Mouse (Mus musculus) kidney, embryonic 14.5 days (tissue): ENCODE measurements around the gene Col4a6. TPM values are rescaled to one million over a fixed set of nuclear protein-coding genes. Genes with fewer than 3 reads are reported as not detected.

Experiments used
- ATAC-seq: fragments of 200-750 bp; cut with Nextera tagmentation; 2 replicates; pipeline ENCODE4 v1.8.0; 2017; ENCODE audit warnings: moderate number of reproducible peaks, mild to moderate bottlenecking, moderate TSS enrichment, moderate library complexity; ENCODE audit not compliant: low FRiP score, low TSS enrichment
- H3K27ac ChIP-seq: fragments of 300-500 bp; sonication (generic); 2 replicates; pipeline ENCODE4 v1.5.1; 2014; ENCODE audit warnings: low read depth, mild to moderate bottlenecking, low read length, moderate library complexity, mixed read lengths
- H3K27me3 ChIP-seq: fragments of 300-500 bp; sonication (generic); 2 replicates; pipeline ENCODE4 v1.6.1; 2014; ENCODE audit warnings: mild to moderate bottlenecking, low read length; ENCODE audit not compliant: control insufficient read depth, insufficient read depth
- H3K36me3 ChIP-seq: fragments of 300-500 bp; sonication (generic); 2 replicates; pipeline ENCODE4 v1.6.1; 2014; ENCODE audit warnings: low read length, mixed read lengths; ENCODE audit not compliant: control insufficient read depth, insufficient read depth
- H3K4me1 ChIP-seq: fragments of 300-500 bp; sonication (generic); 2 replicates; pipeline ENCODE4 v1.6.1; 2014; ENCODE audit warnings: low read length, mixed read lengths; ENCODE audit not compliant: control insufficient read depth, insufficient read depth
- H3K4me2 ChIP-seq: fragments of 300-500 bp; sonication (generic); replicated peaks from 2 replicates; pipeline ENCODE4 v1.6.1; 2014; ENCODE audit warnings: low read depth, mild to moderate bottlenecking, low read length
- H3K4me3 ChIP-seq: fragments of 300-500 bp; sonication (generic); 2 replicates; pipeline ENCODE4 v1.5.1; 2014; ENCODE audit warnings: mild to moderate bottlenecking, low read length
- H3K9ac ChIP-seq: fragments of 300-500 bp; sonication (generic); 2 replicates; pipeline ENCODE4 v1.6.1; 2014; ENCODE audit warnings: low read depth, mild to moderate bottlenecking, low read length, moderate library complexity
- H3K9me3 ChIP-seq: fragments of 300-500 bp; sonication (generic); 2 replicates; pipeline ENCODE4 v1.6.1; 2016; ENCODE audit warnings: low read length; ENCODE audit not compliant: control insufficient read depth
- WGBS: fragments of 180-500 bp; shearing (Covaris S2); extraction: QIAGEN DNeasy Blood & Tissue Kit; methylation state at CpG from one replicate; pipeline ENCODE4 v1.1.7; 2014; 5-methylcytosine and 5-hydroxymethylcytosine counted together
- polyA plus RNA-seq: library from polyadenylated mRNA; unstranded; fragments of >200 nt; fragmentation: Nextera tagmentation; extraction: Ambion mirVana; gene quantifications from 2 replicates; pipeline ENCODE4 v1.2.1, GENCODE M21; 2014

The Col4a6 gene
- polyA plus RNA-seq, 1 experiment from 2014 or later = 1.4 TPM

- no peaks in the 10 kb centered on the region for H3K9me3 ChIP-seq
- no peaks in the 10 kb centered on the region for H3K27me3 ChIP-seq
- 68% methylated on average over 3 of the region's 3 CpGs for WGBS
- no peak overlapping the region for H3K4me2 ChIP-seq
- no peak for ATAC-seq
- no peak overlapping the region for H3K27ac ChIP-seq
- H3K4me1 ChIP-seq = no peaks in the 10 kb centered on the region
- no peak overlapping the region for H3K9ac ChIP-seq
- H3K4me3 ChIP-seq = no peak overlapping the region
- no peaks in the 10 kb centered on the region for H3K36me3 ChIP-seq
Measured at GRCm38 (mm10) chrX:141198993-141199392, 274.9 kb downstream of the Col4a6 start.

- no peak for ATAC-seq
Measured at GRCm38 (mm10) chrX:141195036-141195435, 278.8 kb downstream of the Col4a6 start.

GRCm38 (mm10) chrX:141175353-141175752 is 298.5 kb downstream of the Col4a6 start:
- Histone ChIP-seq H3K4me1 (no peaks in the 10 kb centered on the region), H3K9me3 (no peaks in the 10 kb centered on the region), H3K4me2 (no peak overlapping the region), H3K4me3 (no peak overlapping the region), H3K36me3 (no peaks in the 10 kb centered on the region), H3K27me3 (no peaks in the 10 kb centered on the region), H3K9ac (no peak overlapping the region), H3K27ac (no peak overlapping the region)
- 42% methylated on average over 7 of the region's 7 CpGs for WGBS
- ATAC-seq = no peak

More at GRCm38 (mm10) chrX:141195036-141195435, 278.8 kb downstream of the Col4a6 start:
- no peak overlapping the region for H3K4me2 ChIP-seq
- H3K36me3 ChIP-seq = no peaks in the 10 kb centered on the region
- H3K9me3 ChIP-seq = no peaks in the 10 kb centered on the region
- no peaks in the 10 kb centered on the region for H3K4me1 ChIP-seq
- no peaks in the 10 kb centered on the region; the same call in 1 of the 2 replicates for H3K27me3 ChIP-seq
- no peak overlapping the region for H3K9ac ChIP-seq
- no peak overlapping the region for H3K27ac ChIP-seq
- H3K4me3 ChIP-seq = no peak overlapping the region

- Histone ChIP-seq H3K27ac (no peak overlapping the region), H3K9ac (no peak overlapping the region), H3K9me3 (no peaks in the 10 kb centered on the region), H3K36me3 (no peaks in the 10 kb centered on the region), H3K4me1 (no peaks in the 10 kb centered on the region), H3K27me3 (peaks cover 3% of the 10 kb centered on the region; the same call in 1 of the 2 replicates), H3K4me2 (no peak overlapping the region), H3K4me3 (no peak overlapping the region)
- ATAC-seq = no peak
- WGBS = 91% methylated on average over 4 of the region's 4 CpGs
Measured at GRCm38 (mm10) chrX:141165067-141165466, 308.8 kb downstream of the Col4a6 start.

DNA sequence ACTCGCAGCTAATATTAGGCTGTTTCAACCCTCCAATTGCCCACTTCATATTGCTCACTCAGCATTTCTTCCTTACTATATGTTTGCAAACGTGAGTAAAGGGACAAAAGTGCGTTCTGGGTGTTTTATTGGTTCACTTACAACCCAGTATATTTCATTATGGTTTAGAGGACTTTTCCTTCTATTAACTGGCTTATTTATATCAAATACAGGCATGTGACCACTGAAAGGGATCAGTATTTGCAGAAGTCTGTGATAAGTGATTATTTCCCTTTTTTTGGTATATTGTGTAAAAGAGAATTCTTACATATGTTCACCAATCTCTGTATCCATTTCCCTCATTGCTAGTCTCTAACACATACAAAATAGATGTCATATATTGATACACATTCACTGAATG is 313.5 kb downstream of the Col4a6 start:
- Histone ChIP-seq H3K27me3 (no peaks in the 10 kb centered on the region), H3K9ac (no peak overlapping the region), H3K36me3 (no peaks in the 10 kb centered on the region), H3K27ac (no peak overlapping the region), H3K9me3 (no peaks in the 10 kb centered on the region), H3K4me1 (no peaks in the 10 kb centered on the region), H3K4me2 (no peak overlapping the region), H3K4me3 (no peak overlapping the region)
- ATAC-seq = no peak
- WGBS = 82% methylated on average over 3 of the region's 3 CpGs

DNA sequence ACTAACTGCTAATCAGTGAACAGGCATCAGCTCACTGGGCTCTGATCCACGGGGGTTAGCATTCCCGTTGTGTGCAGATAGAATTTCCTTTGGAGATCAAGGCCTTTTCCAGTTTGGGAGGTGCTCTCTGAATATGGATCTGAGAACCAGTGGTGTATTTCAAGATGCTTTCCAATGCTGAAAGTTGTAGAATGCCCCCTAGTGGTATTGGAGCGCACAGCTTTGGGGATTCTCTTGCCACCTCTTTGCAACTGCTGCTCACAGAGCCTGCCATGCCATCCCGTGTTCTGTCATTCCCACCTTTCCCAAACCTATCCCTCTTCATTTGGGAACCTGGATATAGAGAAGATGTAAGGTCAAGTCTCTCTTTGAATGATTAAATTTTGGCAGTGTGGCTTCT is 315.7 kb downstream of the Col4a6 start:
- WGBS = 39% methylated on average over 4 of the region's 4 CpGs
- H3K9me3 ChIP-seq = no peaks in the 10 kb centered on the region
- no peak overlapping the region for H3K4me2 ChIP-seq
- no peak overlapping the region for H3K4me3 ChIP-seq
- H3K4me1 ChIP-seq = no peaks in the 10 kb centered on the region
- no peak overlapping the region for H3K9ac ChIP-seq
- H3K27me3 ChIP-seq = no peaks in the 10 kb centered on the region
- no peaks in the 10 kb centered on the region for H3K36me3 ChIP-seq
- ATAC-seq = no peak
- H3K27ac ChIP-seq = no peak overlapping the region

DNA sequence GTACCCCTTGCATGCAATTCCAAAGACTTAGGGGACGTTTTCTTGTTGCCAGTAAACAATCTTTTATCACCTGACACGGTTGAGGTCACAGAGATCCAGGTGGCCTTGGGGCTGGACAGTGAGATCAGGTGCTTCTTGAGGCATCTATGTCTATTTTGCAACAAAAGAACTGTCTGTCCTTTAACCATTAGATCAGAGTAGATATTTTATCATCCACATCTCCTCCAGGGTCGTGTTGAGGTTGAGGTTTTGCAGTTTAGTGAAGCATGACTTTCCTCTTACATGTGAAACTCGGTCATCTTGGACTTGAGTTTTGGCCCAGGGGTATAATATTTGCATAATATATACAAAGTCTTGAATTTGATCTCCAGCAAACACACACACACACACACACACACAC is 316.2 kb downstream of the Col4a6 start:
- no peaks in the 10 kb centered on the region for H3K27me3 ChIP-seq
- H3K9ac ChIP-seq = no peak overlapping the region
- 53% methylated on average over 4 of the region's 4 CpGs for WGBS
- H3K36me3 ChIP-seq = no peaks in the 10 kb centered on the region
- H3K4me1 ChIP-seq = no peaks in the 10 kb centered on the region
- ATAC-seq = no peak
- no peak overlapping the region for H3K27ac ChIP-seq
- H3K4me2 ChIP-seq = no peak overlapping the region
- no peak overlapping the region for H3K4me3 ChIP-seq
- no peaks in the 10 kb centered on the region for H3K9me3 ChIP-seq

GRCm38 (mm10) chrX:141156696-141157095 is 317.2 kb downstream of the Col4a6 start:
- H3K4me1 ChIP-seq = no peaks in the 10 kb centered on the region
- no peak overlapping the region for H3K9ac ChIP-seq
- H3K27me3 ChIP-seq = no peaks in the 10 kb centered on the region
- no peak for ATAC-seq
- no peak overlapping the region for H3K4me2 ChIP-seq
- no peaks in the 10 kb centered on the region for H3K36me3 ChIP-seq
- 22% methylated on average over 2 of the region's 2 CpGs for WGBS
- H3K4me3 ChIP-seq = no peak overlapping the region
- no peak overlapping the region for H3K27ac ChIP-seq
- no peaks in the 10 kb centered on the region for H3K9me3 ChIP-seq

- Histone ChIP-seq H3K9me3 (no peaks in the 10 kb centered on the region), H3K27me3 (no peaks in the 10 kb centered on the region), H3K4me2 (no peak overlapping the region), H3K9ac (no peak overlapping the region), H3K4me1 (no peaks in the 10 kb centered on the region), H3K36me3 (no peaks in the 10 kb centered on the region), H3K4me3 (no peak overlapping the region), H3K27ac (no peak overlapping the region)
- ATAC-seq = no peak
Measured at GRCm38 (mm10) chrX:141151182-141151581, 322.7 kb downstream of the Col4a6 start.

GRCm38 (mm10) chrX:141150290-141150689 is 323.6 kb downstream of the Col4a6 start:
- Histone ChIP-seq H3K36me3 (no peaks in the 10 kb centered on the region), H3K27ac (no peak overlapping the region), H3K9ac (no peak overlapping the region), H3K27me3 (no peaks in the 10 kb centered on the region), H3K9me3 (no peaks in the 10 kb centered on the region), H3K4me1 (no peaks in the 10 kb centered on the region), H3K4me2 (no peak overlapping the region), H3K4me3 (no peak overlapping the region)
- ATAC-seq = no peak
